Mouse (Mus musculus): ENCODE data around the gene Bicra.

Gene Bicra

GRCm38 (mm10) chr7:15966489-15966888, 81.2 kb downstream of the Bicra start:
- no peak for DNase-seq

- no peak for DNase-seq
These were observed 83.7 kb downstream of the Bicra start for GRCm38 (mm10) chr7:15963798-15964652.

GRCm38 (mm10) chr7:15962311-15963288, 85.1 kb downstream of the Bicra start:
- DNase-seq: peak; percentile 46

- DNase-seq: no peak
These were observed 85.9 kb downstream of the Bicra start for GRCm38 (mm10) chr7:15961798-15962197.

- DNase-seq: no peak
These were observed 86.5 kb downstream of the Bicra start for GRCm38 (mm10) chr7:15961239-15961638.

GRCm38 (mm10) chr7:15960691-15961090, 87.0 kb downstream of the Bicra start:
- no peak for DNase-seq

- no peak for DNase-seq
These were observed 91.6 kb downstream of the Bicra start for GRCm38 (mm10) chr7:15956143-15956542.

- no peak for DNase-seq
These were observed 92.2 kb downstream of the Bicra start for GRCm38 (mm10) chr7:15955509-15955908.

- DNase-seq: peak; percentile 89
These were observed 92.7 kb downstream of the Bicra start for GRCm38 (mm10) chr7:15954978-15955443.

GRCm38 (mm10) chr7:15954436-15954835, 93.3 kb downstream of the Bicra start:
- DNase-seq: peak; percentile 57

- peak; percentile 75 for DNase-seq
These were observed 94.2 kb downstream of the Bicra start for GRCm38 (mm10) chr7:15953307-15954074.

- DNase-seq: peak; percentile 87
These were observed 95.3 kb downstream of the Bicra start for GRCm38 (mm10) chr7:15952416-15952815.

- no peak for DNase-seq
These were observed 97.7 kb downstream of the Bicra start for GRCm38 (mm10) chr7:15950008-15950407.

GRCm38 (mm10) chr7:15949216-15949790, 98.4 kb downstream of the Bicra start:
- DNase-seq: no peak

- DNase-seq: peak; percentile 91
These were observed 99.3 kb downstream of the Bicra start for GRCm38 (mm10) chr7:15948381-15948941.

- no peak for DNase-seq
These were observed 100.0 kb downstream of the Bicra start for GRCm38 (mm10) chr7:15947653-15948260.

- peak; percentile 88 for DNase-seq
These were observed 101.8 kb downstream of the Bicra start, which contains the start of gene Nop53 for GRCm38 (mm10) chr7:15945721-15946536. Gene Nop53, minus strand, starts transcription at chr7:15946074.

GRCm38 (mm10) chr7:15945211-15945610, 102.5 kb downstream of the Bicra start:
- no peak for DNase-seq

- DNase-seq: no peak
These were observed 103.4 kb downstream of the Bicra start for GRCm38 (mm10) chr7:15944311-15944710.

- DNase-seq: no peak
These were observed 109.1 kb downstream of the Bicra start for GRCm38 (mm10) chr7:15938621-15939020.

All from liver (tissue).